12 mouse cellular contexts compared by ENCODE assay signal in the genomic region with DNA sequence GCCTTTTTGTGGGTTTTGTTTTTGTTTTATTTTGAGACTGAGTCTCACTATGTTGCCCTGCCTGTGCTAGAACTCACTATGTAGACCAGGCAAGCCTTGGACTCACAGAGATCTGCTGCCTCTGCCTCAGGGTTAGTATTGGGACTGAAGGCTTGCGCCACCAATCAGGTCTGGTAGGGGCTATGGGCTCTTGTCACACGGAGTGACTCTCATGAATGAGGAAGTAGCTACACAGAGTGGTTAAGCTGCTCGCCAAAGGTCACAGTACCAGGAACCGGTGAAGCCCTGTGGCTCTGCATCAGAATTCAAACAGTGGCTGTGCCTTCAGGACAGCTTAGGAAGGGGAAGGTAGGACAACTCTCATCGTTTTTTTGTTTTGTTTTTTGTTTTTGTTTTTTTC. TPM values are rescaled to one million over a fixed set of nuclear protein-coding genes. Genes with fewer than 3 reads are reported as not detected.
A peak's percentile ranks its signal among the peaks of the same experiment; 100 is the strongest.
DNase-seq lines count a peak whose midpoint lies in the region; ATAC-seq and TF ChIP-seq lines count a peak whose summit lies in the region.
"Had no signal": no experiment of that assay in that cellular context is flagged by ENCODE, and none has a peak within 500 bp of the region (broad histone marks: within the 10 kb centered on the region; RNA-seq: fewer than 3 reads in every experiment).

No protein-coding gene starts in this region.

- H3K27ac ChIP-seq in intestine, postnatal 0 days (ENCODE audit: low read depth, low read length): no peak overlapping the region
- H3K27ac ChIP-seq: limb, embryonic 13.5 days; midbrain, embryonic 12.5 days had no signal

- no peak overlapping the region for H3K4me2 ChIP-seq in intestine, postnatal 0 days (replicated peaks; ENCODE audit: low read depth)
- H3K4me2 ChIP-seq: limb, embryonic 13.5 days; midbrain, embryonic 12.5 days had no signal

- H3K4me3 ChIP-seq in intestine, postnatal 0 days (ENCODE audit: low read depth, low read length): no peak overlapping the region
- H3K4me3 ChIP-seq: limb, embryonic 13.5 days; midbrain, embryonic 12.5 days had no signal

- H3K9me3 ChIP-seq in intestine, postnatal 0 days (ENCODE audit: control insufficient read depth): no peaks in the 10 kb centered on the region
- H3K9me3 ChIP-seq: limb, embryonic 13.5 days; midbrain, embryonic 12.5 days had no signal

- H3K9ac ChIP-seq in intestine, postnatal 0 days (ENCODE audit: low read depth, low read length): no peak overlapping the region
- H3K9ac ChIP-seq: limb, embryonic 13.5 days; midbrain, embryonic 12.5 days had no signal

- 0 out of 2 replicates have a peak, but pooled peaks cover 9% of the 10 kb centered on the region for H3K4me1 ChIP-seq in intestine, postnatal 0 days (replicated peaks; ENCODE audit: control insufficient read depth, insufficient read depth, low read length)

- 28% methylated on average over 5 of the region's 5 CpGs for WGBS in intestine, postnatal 0 days

- no peak for TF ChIP-seq CTCF in intestine, postnatal 0 days (IDR thresholded peaks at IDR 0.05; ENCODE audit: low read depth)

- DNase-seq in urinary bladder, postnatal 14 days (ENCODE audit: low spot score): peak; percentile 26
- DNase-seq in urinary bladder, adult 2 months (ENCODE audit: low spot score): no peak
- peak; percentile 79 for DNase-seq in lung, postnatal 36 days
- no peak for DNase-seq in layer of hippocampus, postnatal 36 days
- DNase-seq in layer of hippocampus, adult 9-11 months: no peak
- no peak for DNase-seq in thymus, postnatal 25 days
- DNase-seq: cerebellum, adult 9-10 months had no signal

- H3K36me3 ChIP-seq in intestine, postnatal 0 days (ENCODE audit: control insufficient read depth, insufficient read depth): no peaks in the 10 kb centered on the region
- H3K36me3 ChIP-seq: limb, embryonic 13.5 days; midbrain, embryonic 12.5 days had no signal

- no peaks in the 10 kb centered on the region for H3K27me3 ChIP-seq in intestine, postnatal 0 days (replicated peaks; ENCODE audit: control insufficient read depth, insufficient read depth, low read length)
- H3K27me3 ChIP-seq: limb, embryonic 13.5 days; midbrain, embryonic 12.5 days had no signal

- ATAC-seq in intestine, postnatal 0 days: peak; percentile 57
- ATAC-seq in cerebellum, adult (ENCODE audit: insufficient number of reproducible peaks, low FRiP score, low TSS enrichment): no peak

RNA-seq across cellular contexts. Expression of a gene that starts 4.1 kb away (rescaled TPM):
- polyA plus RNA-seq in urinary bladder, adult 2 months (2012; rRNA removed): 0.10 TPM in 1 of 2 replicates, not detected in the other
- 18.2 and 23.2 TPM in 2 replicates for polyA plus RNA-seq in intestine, postnatal 0 days (2015; fragmentation: Nextera tagmentation; extraction: Ambion mirVana)
- total RNA-seq in layer of hippocampus, postnatal 36 days (2021): under 1 TPM; 0.22 to 0.28 TPM
- total RNA-seq: heart, postnatal 25 days had no signal
- polyA plus RNA-seq: limb, embryonic 13.5 days; midbrain, embryonic 12.5 days had no signal

RNA-seq across cellular contexts. Expression of a gene that starts 5.7 kb away (rescaled TPM):
- 9.3 and 14.8 TPM in 2 replicates for polyA plus RNA-seq in urinary bladder, adult 2 months (2012; rRNA removed)
- polyA plus RNA-seq in intestine, postnatal 0 days (2015; fragmentation: Nextera tagmentation; extraction: Ambion mirVana): 5.1 TPM in 2 replicates
- total RNA-seq in layer of hippocampus, postnatal 36 days (2021): 10 to 100 TPM; 27.9 to 30.9 TPM

Comparison
In these comparisons a context has a peak if more than half of its experiments do, and no peak if none do; other contexts are left out.
1. DNase-seq: peak in urinary bladder, postnatal 14 days (single experiment) and lung, postnatal 36 days (single experiment); none in urinary bladder, adult 2 months (single experiment), layer of hippocampus, postnatal 36 days (0 of 2), layer of hippocampus, adult 9-11 months (single experiment) and thymus, postnatal 25 days (single experiment).
2. RNA of a gene that starts 4.1 kb away (polyA plus RNA-seq): 18.2 to 23.2 TPM in intestine, postnatal 0 days; 0.10 TPM in urinary bladder, adult 2 months; every median in the first group is over 10 times any median in the second.